Mouse (Mus musculus) midbrain, embryonic 11.5 days (tissue): ENCODE data around the gene Fam173a. TPM values are rescaled to one million over a fixed set of nuclear protein-coding genes. Genes with fewer than 3 reads are reported as not detected.

ENCODE experiments used
- ATAC-seq: fragments of 200-750 bp; cut with Nextera tagmentation; 2 replicates; pipeline ENCODE4 v1.8.0; 2017; ENCODE audit warnings: moderate TSS enrichment, moderate library complexity; ENCODE audit not compliant: low FRiP score
- DNase-seq: peaks from one replicate; pipeline ENCODE4 v3.0.0; 2015; ENCODE audit warnings: low spot score; ENCODE audit errors: missing footprints
- H3K27ac ChIP-seq: fragments of 300-500 bp; sonication (generic); 2 replicates; pipeline ENCODE4 v1.5.1; 2014; ENCODE audit warnings: low read depth, low read length
- H3K27me3 ChIP-seq: fragments of 300-500 bp; sonication (generic); 2 replicates; pipeline ENCODE4 v1.6.1; 2014; ENCODE audit warnings: mild to moderate bottlenecking, low read length, moderate library complexity, mixed read lengths; ENCODE audit not compliant: control insufficient read depth, insufficient read depth
- H3K36me3 ChIP-seq: fragments of 300-500 bp; sonication (generic); 2 replicates; pipeline ENCODE4 v1.6.1; 2014; ENCODE audit warnings: mild to moderate bottlenecking, low read length, moderate library complexity, mixed read lengths; ENCODE audit not compliant: control insufficient read depth, insufficient read depth
- H3K4me1 ChIP-seq: fragments of 300-500 bp; sonication (generic); 2 replicates; pipeline ENCODE4 v1.6.1; 2014; ENCODE audit warnings: low read length; ENCODE audit not compliant: control insufficient read depth, insufficient read depth
- H3K4me2 ChIP-seq: fragments of 300-500 bp; sonication (generic); 2 replicates; pipeline ENCODE4 v1.6.1; 2014; ENCODE audit warnings: mild to moderate bottlenecking, moderate library complexity
- H3K4me3 ChIP-seq: fragments of 300-500 bp; sonication (generic); 2 replicates; pipeline ENCODE4 v1.5.1; 2014; ENCODE audit warnings: low read depth, low read length
- H3K9ac ChIP-seq: fragments of 300-500 bp; sonication (generic); 2 replicates; pipeline ENCODE4 v1.6.1; 2014; ENCODE audit warnings: low read length
- H3K9me3 ChIP-seq: fragments of 300-500 bp; sonication (generic); 2 replicates; pipeline ENCODE4 v1.6.1; 2016; ENCODE audit warnings: low read length; ENCODE audit not compliant: control insufficient read depth
- WGBS: fragments of 180-500 bp; shearing (Covaris S2); extraction: QIAGEN DNeasy Blood & Tissue Kit; methylation state at CpG from one replicate; pipeline ENCODE4 v1.1.7; 2014; 5-methylcytosine and 5-hydroxymethylcytosine counted together
- polyA plus RNA-seq: library from polyadenylated mRNA; unstranded; fragments of >200 nt; fragmentation: Nextera tagmentation; extraction: Ambion mirVana; gene quantifications from 2 replicates; pipeline ENCODE4 v1.2.1, GENCODE M21; 2014

Gene Fam173a
- polyA plus RNA-seq, 1 experiment from 2014 or later = 69.1 TPM

DNA sequence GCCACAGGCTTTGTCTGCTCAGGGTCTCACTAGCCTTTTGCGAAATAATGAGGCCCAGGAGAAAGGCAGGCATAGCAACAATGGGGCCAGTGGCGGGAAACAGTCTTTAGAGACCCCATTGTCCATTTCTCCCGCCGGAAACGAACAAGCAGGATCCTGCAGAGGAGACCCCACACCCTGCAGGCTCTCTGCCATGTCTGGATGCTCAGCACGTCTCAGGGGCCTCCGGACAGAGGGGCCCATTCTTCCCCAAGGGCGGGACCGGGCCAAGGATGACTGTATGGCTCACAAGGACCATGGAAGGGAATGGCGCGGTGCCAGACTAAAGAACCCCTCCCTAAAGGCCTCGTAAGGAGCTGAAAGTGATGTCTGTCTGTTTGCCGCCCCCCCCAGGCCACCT is 1.5 kb upstream of the Fam173a start:
- H3K4me3 ChIP-seq = peak overlapping the region; percentile 89
- no peaks in the 10 kb centered on the region for H3K9me3 ChIP-seq
- H3K4me1 ChIP-seq = peaks cover 55% of the 10 kb centered on the region
- H3K36me3 ChIP-seq = 0 out of 2 replicates have a peak, but pooled peaks cover 2% of the 10 kb centered on the region
- 28% methylated on average over 13 of the region's 13 CpGs for WGBS
- H3K27me3 ChIP-seq = no peaks in the 10 kb centered on the region
- ATAC-seq (peak; percentile 48), DNase-seq (peak; percentile 91)
- H3K9ac ChIP-seq = peak overlapping the region; percentile 87
- H3K27ac ChIP-seq = peak overlapping the region; percentile 75
- H3K4me2 ChIP-seq = peak overlapping the region; percentile 98

DNA sequence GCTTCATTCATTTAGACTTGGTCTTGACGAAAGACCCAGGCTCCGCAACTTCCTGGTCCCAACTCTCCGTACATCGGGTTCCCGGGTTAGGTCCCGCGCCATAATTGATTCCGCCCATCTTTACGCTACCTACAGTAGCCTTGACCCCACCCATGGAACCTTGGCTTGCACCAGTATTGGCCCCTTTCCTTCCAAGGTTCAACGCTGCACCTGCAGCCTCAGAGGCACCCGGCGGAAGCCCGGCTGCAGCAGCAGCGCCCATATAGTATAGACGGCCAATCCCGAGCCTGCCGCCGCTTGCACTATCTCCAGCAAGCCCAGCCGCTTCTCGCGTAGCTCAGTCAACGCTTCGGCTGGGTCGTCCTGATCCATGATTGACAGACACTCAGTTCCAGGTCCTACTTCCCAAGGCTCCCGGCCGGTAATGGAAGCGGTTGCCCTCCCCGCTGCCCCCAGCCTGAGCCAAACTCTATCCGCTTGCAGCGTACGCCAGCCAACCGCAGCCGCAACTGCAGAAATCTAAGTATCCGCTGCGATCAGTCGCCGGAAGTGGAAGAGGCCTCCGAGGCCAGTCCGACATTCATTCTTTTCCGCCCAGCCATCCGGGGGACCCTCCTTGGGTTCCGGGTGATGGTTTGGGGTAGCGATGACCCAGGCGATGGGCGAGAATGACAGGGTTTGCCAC is 716 bp downstream of the Fam173a start:
- Histone ChIP-seq H3K27me3 (no peaks in the 10 kb centered on the region), H3K4me1 (peaks cover 48% of the 10 kb centered on the region), H3K27ac (peak overlapping the region; percentile 75), H3K36me3 (0 out of 2 replicates have a peak, but pooled peaks cover 2% of the 10 kb centered on the region), H3K9me3 (no peaks in the 10 kb centered on the region), H3K4me2 (peak overlapping the region; percentile 98), H3K4me3 (peak overlapping the region; percentile 82), H3K9ac (peak overlapping the region; percentile 87)
- ATAC-seq (peak; percentile 45), DNase-seq (peak; percentile 99)
- under 1% methylated on average over 45 of the region's 45 CpGs for WGBS

GRCm38 (mm10) chr17:25791320-25791842 is 1.3 kb downstream of the Fam173a start:
- H3K9ac ChIP-seq = peak overlapping the region; percentile 87
- ATAC-seq (0 out of 2 replicates have a peak, but pooled peaks have one; percentile 0), DNase-seq (no peak)
- H3K4me3 ChIP-seq = peak overlapping the region; percentile 82
- no peaks in the 10 kb centered on the region for H3K27me3 ChIP-seq
- peak overlapping the region; percentile 98 for H3K4me2 ChIP-seq
- no peaks in the 10 kb centered on the region for H3K9me3 ChIP-seq
- peak overlapping the region; percentile 75; the same call in 1 of the 2 replicates for H3K27ac ChIP-seq
- WGBS = 27% methylated on average over 19 of the region's 19 CpGs
- 0 out of 2 replicates have a peak, but pooled peaks cover 2% of the 10 kb centered on the region for H3K36me3 ChIP-seq
- peaks cover 48% of the 10 kb centered on the region for H3K4me1 ChIP-seq

DNA sequence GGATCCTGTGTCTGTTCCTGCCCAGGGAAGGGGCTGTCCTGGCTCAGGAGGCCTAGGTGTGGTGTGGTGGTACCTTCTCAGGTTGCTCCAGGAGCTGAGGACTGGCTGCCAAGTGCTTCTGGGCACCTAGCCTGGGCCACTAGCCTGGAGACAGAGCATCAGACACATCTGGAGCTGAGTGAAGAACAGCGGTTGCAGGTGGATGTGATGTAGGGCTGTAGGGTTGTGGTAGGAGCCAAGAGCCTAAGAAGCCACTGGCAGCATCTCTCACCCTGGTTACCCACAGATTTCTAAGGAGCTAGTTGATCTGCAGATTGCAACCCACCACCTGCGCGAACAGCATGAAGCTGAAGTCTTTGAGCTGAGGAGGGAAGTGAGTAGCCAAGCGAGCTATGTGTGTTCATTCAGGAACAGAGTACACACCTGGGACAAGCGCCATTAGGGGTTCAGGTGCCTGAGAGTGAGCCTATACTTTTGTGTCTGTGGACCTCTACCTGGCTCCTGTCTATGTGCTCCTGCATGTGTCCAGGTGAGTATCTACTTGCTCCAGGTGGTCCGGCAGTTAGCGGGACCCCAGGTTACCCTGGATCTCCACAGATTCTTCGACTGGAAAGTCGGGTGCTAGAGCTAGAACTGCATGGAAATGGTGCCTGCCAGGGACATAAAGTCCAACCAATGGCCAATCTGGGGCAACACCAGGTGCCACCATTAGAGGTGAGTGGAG is 5.8 kb downstream of the Fam173a start:
- DNase-seq = no peak
- H3K4me2 ChIP-seq = no peak overlapping the region
- peaks cover 28% of the 10 kb centered on the region for H3K4me1 ChIP-seq
- H3K36me3 ChIP-seq = peaks cover 20% of the 10 kb centered on the region
- H3K27me3 ChIP-seq = no peaks in the 10 kb centered on the region
- no peaks in the 10 kb centered on the region for H3K9me3 ChIP-seq
- no peak overlapping the region for H3K27ac ChIP-seq
- ATAC-seq = no peak
- no peak overlapping the region for H3K4me3 ChIP-seq
- no peak overlapping the region for H3K9ac ChIP-seq
- 95% methylated on average over 9 of the region's 9 CpGs for WGBS

DNA sequence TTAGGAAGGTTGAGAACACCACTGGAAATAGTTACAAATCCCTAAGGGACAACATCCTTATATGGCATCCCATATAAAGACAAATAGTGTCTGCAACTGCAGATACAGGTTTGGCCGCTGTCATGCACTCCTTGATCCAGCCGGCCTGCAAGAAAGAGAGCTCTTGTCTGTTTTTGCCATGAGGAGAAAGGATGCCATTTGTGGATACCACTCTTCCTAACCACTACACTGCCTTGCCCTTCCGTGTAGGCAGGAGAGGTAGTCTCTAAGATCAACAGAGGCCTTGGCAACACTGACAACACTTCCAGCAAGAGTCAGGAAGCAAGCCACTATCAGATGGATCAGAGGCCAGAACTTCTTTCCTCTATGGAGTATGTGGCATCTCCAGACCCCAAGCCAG is 6.4 kb downstream of the Fam173a start, which contains the start of gene Ccdc78:
Gene Ccdc78, plus strand, starts transcription at position 301 of the 400 bp plus-strand sequence.
- 89% methylated on average over 3 of the region's 3 CpGs for WGBS
- H3K27me3 ChIP-seq = no peaks in the 10 kb centered on the region
- peaks cover 25% of the 10 kb centered on the region for H3K4me1 ChIP-seq
- H3K9me3 ChIP-seq = no peaks in the 10 kb centered on the region
- H3K36me3 ChIP-seq = peaks cover 22% of the 10 kb centered on the region
- ATAC-seq (no peak), DNase-seq (no peak)
- peak within 1 kb of the TSS; percentile 73 for H3K27ac ChIP-seq
- H3K4me3 ChIP-seq = peak within 1 kb of the TSS; percentile 66
- H3K4me2 ChIP-seq = peak within 1 kb of the TSS; percentile 57
- H3K9ac ChIP-seq = peak within 1 kb of the TSS; percentile 89

GRCm38 (mm10) chr17:25785281-25785745 is 7.4 kb downstream of the Fam173a start, which contains the start of gene Haghl:
Haghl (minus strand) TSS chr17:25785673.
- Histone ChIP-seq H3K9ac (peak within 1 kb of the TSS; percentile 89), H3K9me3 (no peaks in the 10 kb centered on the region), H3K27ac (peak within 1 kb of the TSS; percentile 73), H3K4me1 (peaks cover 18% of the 10 kb centered on the region), H3K27me3 (no peaks in the 10 kb centered on the region), H3K4me3 (peak within 1 kb of the TSS; percentile 66), H3K4me2 (peak within 1 kb of the TSS; percentile 57), H3K36me3 (peaks cover 22% of the 10 kb centered on the region)
- peak; percentile 100 for DNase-seq
- ATAC-seq = peak; percentile 85
- 0% methylated on average over 23 of the region's 23 CpGs for WGBS

- Histone ChIP-seq H3K9ac (peak overlapping the region; percentile 89), H3K9me3 (no peaks in the 10 kb centered on the region), H3K27ac (no peak overlapping the region; the same call in 1 of the 2 replicates), H3K4me3 (peak overlapping the region; percentile 66), H3K36me3 (peaks cover 20% of the 10 kb centered on the region), H3K27me3 (no peaks in the 10 kb centered on the region), H3K4me1 (peaks cover 18% of the 10 kb centered on the region), H3K4me2 (peak overlapping the region; percentile 57)
- WGBS = 88% methylated on average over 15 of the region's 15 CpGs
- no peak for ATAC-seq
- no peak for DNase-seq
These were observed 8.7 kb downstream of the Fam173a start for GRCm38 (mm10) chr17:25783861-25784574.

- Histone ChIP-seq H3K27ac (no peak overlapping the region), H3K9me3 (no peaks in the 10 kb centered on the region), H3K4me2 (no peak overlapping the region), H3K4me3 (no peak overlapping the region), H3K9ac (no peak overlapping the region), H3K36me3 (peaks cover 20% of the 10 kb centered on the region), H3K27me3 (no peaks in the 10 kb centered on the region), H3K4me1 (peaks cover 18% of the 10 kb centered on the region)
- ATAC-seq (no peak), DNase-seq (no peak)
- WGBS = 84% methylated on average over 7 of the region's 7 CpGs
These were observed 9.6 kb downstream of the Fam173a start for GRCm38 (mm10) chr17:25783086-25783485.
